Mouse (Mus musculus): ENCODE measurements around the gene Dad1. TPM values are rescaled to one million over a fixed set of nuclear protein-coding genes. Genes with fewer than 3 reads are reported as not detected.

Gene Dad1
- 391 and 448 TPM in 2 replicates for polyA plus RNA-seq (2015; fragmentation: Nextera tagmentation; extraction: Ambion mirVana)

DNA sequence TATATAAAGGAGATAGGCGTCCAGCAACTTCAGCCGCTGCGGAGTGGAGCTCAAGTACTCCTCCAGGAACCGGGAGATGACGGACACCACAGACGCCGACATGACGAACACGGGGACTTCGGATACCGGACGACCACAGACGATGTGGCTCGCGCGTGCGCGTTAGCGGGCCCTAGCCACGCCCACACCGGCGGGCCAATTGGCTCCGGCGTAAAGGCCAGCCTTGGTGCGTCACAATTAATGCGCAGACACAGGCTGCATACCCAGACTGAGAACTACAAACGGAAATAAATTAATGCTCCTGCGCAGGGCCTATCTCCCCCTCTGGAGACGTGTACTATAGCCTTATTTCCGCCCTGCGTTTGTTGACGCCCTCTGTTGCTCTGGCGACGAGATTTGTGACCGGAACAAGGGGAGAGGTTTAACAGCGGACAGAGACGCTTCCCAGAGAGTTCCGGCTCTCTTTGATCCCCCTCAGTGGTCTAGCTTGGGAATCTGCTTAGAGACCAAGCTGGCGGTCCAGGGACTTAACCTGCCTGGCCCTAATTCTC is at the start of gene Dad1, which contains the start of gene Abhd4:
TSS of gene Dad1 (minus strand) at position 364 of the 551 bp plus-strand sequence.
TSS of gene Abhd4 (plus strand) at position 448 of the 551 bp plus-strand sequence.
- Histone ChIP-seq H3K36me3 (ENCODE audit: control insufficient read depth, insufficient read depth, low read length) (no peaks in the 10 kb centered on the region), H3K4me1 (ENCODE audit: control insufficient read depth, insufficient read depth, low read length) (peaks cover 33% of the 10 kb centered on the region), H3K4me2 (ENCODE audit: low read depth, low read length) (peak within 1 kb of the TSS; percentile 85), H3K27me3 (ENCODE audit: control insufficient read depth, insufficient read depth, low read length) (no peaks in the 10 kb centered on the region), H3K9me3 (replicated peaks; ENCODE audit: control insufficient read depth, low read length) (no peaks in the 10 kb centered on the region), H3K9ac (ENCODE audit: low read length) (peak within 1 kb of the TSS; percentile 89), H3K27ac (ENCODE audit: low read length) (peak within 1 kb of the TSS; percentile 93), H3K4me3 (replicated peaks; ENCODE audit: low read length) (peak within 1 kb of the TSS; percentile 92)
- WGBS: under 1% methylated on average over 39 of the region's 39 CpGs
- ATAC-seq (ENCODE audit: insufficient read depth, low FRiP score): peak; percentile 99

DNA sequence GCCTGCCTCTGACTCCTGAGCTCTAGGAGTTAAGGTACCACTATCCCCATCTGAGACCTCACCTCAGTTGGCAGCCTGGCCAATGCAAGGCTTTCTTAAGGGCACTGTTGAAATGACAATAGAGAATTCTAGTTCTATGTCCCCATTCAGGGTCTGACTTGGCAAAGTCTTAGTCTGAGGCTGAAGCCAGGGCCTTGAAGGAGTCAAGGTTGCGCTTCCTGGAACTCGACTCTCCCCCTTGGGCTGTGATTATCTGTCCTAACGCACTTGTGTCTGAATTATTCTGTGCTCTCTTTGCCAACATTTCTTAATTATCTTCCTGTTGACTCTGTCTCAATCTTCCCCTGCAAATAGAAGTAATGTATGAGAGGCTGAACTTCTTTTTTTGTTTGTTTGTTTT is 46.8 kb upstream of the Dad1 start:
- Histone ChIP-seq H3K36me3 (ENCODE audit: control insufficient read depth, insufficient read depth, low read length) (no peaks in the 10 kb centered on the region), H3K27ac (ENCODE audit: low read length) (no peak overlapping the region), H3K9me3 (replicated peaks; ENCODE audit: control insufficient read depth, low read length) (no peaks in the 10 kb centered on the region), H3K27me3 (ENCODE audit: control insufficient read depth, insufficient read depth, low read length) (no peaks in the 10 kb centered on the region), H3K4me1 (ENCODE audit: control insufficient read depth, insufficient read depth, low read length) (no peaks in the 10 kb centered on the region), H3K9ac (ENCODE audit: low read length) (no peak overlapping the region), H3K4me3 (replicated peaks; ENCODE audit: low read length) (no peak overlapping the region), H3K4me2 (ENCODE audit: low read depth, low read length) (no peak overlapping the region)
- WGBS: 88% methylated on average over 3 of the region's 3 CpGs
- ATAC-seq (ENCODE audit: insufficient read depth, low FRiP score): no peak

DNA sequence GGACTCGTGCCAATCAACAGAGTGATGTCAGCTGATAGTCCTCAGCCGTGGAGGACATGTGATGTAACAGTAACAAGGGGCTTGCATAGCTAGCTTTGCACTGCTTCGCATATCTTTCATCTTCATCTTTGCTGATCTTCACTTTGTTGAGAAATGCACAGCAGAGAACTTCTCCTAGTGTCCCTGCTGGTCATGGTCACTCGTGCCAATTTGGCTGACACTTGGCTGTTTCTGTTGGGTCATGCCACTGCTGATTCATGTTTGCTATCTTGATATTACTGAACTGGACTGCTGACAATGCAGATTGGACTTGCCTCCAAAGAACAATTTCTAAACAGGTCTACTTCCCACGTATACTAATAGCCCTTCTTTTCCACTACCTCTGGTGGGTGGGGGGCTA is 46.2 kb upstream of the Dad1 start:
- H3K9ac ChIP-seq (ENCODE audit: low read length): no peak overlapping the region
- H3K27ac ChIP-seq (ENCODE audit: low read length): no peak overlapping the region
- H3K4me1 ChIP-seq (ENCODE audit: control insufficient read depth, insufficient read depth, low read length): no peaks in the 10 kb centered on the region
- H3K27me3 ChIP-seq (ENCODE audit: control insufficient read depth, insufficient read depth, low read length): no peaks in the 10 kb centered on the region
- ATAC-seq (ENCODE audit: insufficient read depth, low FRiP score): no peak
- H3K4me3 ChIP-seq (replicated peaks; ENCODE audit: low read length): no peak overlapping the region
- H3K4me2 ChIP-seq (ENCODE audit: low read depth, low read length): no peak overlapping the region
- no peaks in the 10 kb centered on the region for H3K36me3 ChIP-seq (ENCODE audit: control insufficient read depth, insufficient read depth, low read length)
- no peaks in the 10 kb centered on the region for H3K9me3 ChIP-seq (replicated peaks; ENCODE audit: control insufficient read depth, low read length)
- 77% methylated on average over 5 of the region's 5 CpGs for WGBS

DNA sequence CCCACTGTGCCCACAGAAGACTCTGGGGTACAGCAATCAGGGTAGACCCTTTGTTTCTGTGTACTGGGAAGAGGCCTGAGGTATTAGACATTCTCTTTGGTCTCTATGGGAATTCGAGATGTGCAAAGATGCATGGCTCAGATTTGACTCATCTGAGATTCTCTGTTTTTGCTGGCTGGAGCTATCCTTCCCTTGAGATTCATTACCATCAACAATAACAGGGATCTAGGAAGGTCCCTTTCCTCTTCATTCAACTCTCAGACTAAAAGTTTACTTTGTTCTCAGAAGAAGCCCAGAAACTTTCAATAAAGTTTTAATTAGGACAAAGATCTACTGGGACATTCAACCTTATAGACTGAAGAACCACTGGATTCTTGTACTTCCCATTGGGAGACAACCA is 30.9 kb upstream of the Dad1 start, which contains the start of gene Olfr49:
TSS of gene Olfr49 (minus strand) at position 101 of the 400 bp plus-strand sequence.
- H3K4me2 ChIP-seq (ENCODE audit: low read depth, low read length): no peak within 1 kb of the TSS
- 76% methylated on average over 1 of the region's 1 CpGs for WGBS
- no peak within 1 kb of the TSS for H3K27ac ChIP-seq (ENCODE audit: low read length)
- H3K9ac ChIP-seq (ENCODE audit: low read length): no peak within 1 kb of the TSS
- no peaks in the 10 kb centered on the region for H3K9me3 ChIP-seq (replicated peaks; ENCODE audit: control insufficient read depth, low read length)
- no peak within 1 kb of the TSS for H3K4me3 ChIP-seq (replicated peaks; ENCODE audit: low read length)
- no peak for ATAC-seq (ENCODE audit: insufficient read depth, low FRiP score)
- no peaks in the 10 kb centered on the region for H3K4me1 ChIP-seq (ENCODE audit: control insufficient read depth, insufficient read depth, low read length)
- H3K36me3 ChIP-seq (ENCODE audit: control insufficient read depth, insufficient read depth, low read length): no peaks in the 10 kb centered on the region
- no peaks in the 10 kb centered on the region for H3K27me3 ChIP-seq (ENCODE audit: control insufficient read depth, insufficient read depth, low read length)

DNA sequence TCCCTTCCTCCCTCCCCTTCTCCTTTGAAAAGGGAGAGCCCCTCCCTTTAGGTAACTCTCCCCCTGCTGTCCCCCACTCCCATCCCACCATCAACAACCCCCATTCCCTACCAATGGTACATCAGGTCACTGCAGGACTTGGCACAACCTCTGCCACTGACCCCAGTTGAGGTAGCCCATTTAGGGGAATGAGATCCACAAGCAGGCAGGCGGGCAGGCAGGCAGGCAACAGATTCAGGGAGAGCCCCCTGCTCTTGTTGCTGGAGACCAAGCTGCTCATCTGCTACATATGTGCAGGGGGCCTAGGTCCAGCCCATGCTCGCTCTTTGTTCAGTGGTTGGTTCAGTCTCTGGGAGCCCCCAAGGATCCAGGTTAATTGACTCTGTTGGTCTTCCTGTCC is 22.5 kb upstream of the Dad1 start:
- no peaks in the 10 kb centered on the region for H3K27me3 ChIP-seq (ENCODE audit: control insufficient read depth, insufficient read depth, low read length)
- ATAC-seq (ENCODE audit: insufficient read depth, low FRiP score): no peak
- H3K4me1 ChIP-seq (ENCODE audit: control insufficient read depth, insufficient read depth, low read length): no peaks in the 10 kb centered on the region
- H3K9ac ChIP-seq (ENCODE audit: low read length): no peak overlapping the region
- H3K36me3 ChIP-seq (ENCODE audit: control insufficient read depth, insufficient read depth, low read length): no peaks in the 10 kb centered on the region
- 84% methylated on average over 2 of the region's 2 CpGs for WGBS
- no peak overlapping the region for H3K4me3 ChIP-seq (replicated peaks; ENCODE audit: low read length)
- no peaks in the 10 kb centered on the region for H3K9me3 ChIP-seq (replicated peaks; ENCODE audit: control insufficient read depth, low read length)
- no peak overlapping the region for H3K27ac ChIP-seq (ENCODE audit: low read length)
- H3K4me2 ChIP-seq (ENCODE audit: low read depth, low read length): no peak overlapping the region

DNA sequence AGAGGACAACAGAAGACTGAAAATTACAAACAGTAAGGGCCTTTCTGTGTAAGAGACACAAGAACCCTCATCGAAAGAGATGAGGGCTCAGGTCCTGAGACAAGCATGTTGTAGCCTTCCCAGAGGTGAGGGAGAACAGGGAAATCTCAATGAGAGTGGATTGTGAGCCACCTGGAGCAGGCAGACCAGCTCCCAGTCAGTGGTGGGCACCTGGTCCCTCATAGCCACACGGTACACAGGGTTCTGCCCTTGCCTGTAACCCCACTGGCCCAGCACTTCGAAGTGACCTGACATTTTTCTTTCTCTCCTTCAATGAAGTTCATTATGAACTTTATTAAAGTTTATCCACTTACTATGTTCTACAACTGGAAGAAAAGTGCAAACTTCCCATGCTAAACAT is 18.8 kb upstream of the Dad1 start:
- WGBS: 80% methylated on average over 3 of the region's 3 CpGs
- Histone ChIP-seq H3K4me1 (ENCODE audit: control insufficient read depth, insufficient read depth, low read length) (no peaks in the 10 kb centered on the region), H3K27me3 (ENCODE audit: control insufficient read depth, insufficient read depth, low read length) (no peaks in the 10 kb centered on the region), H3K36me3 (ENCODE audit: control insufficient read depth, insufficient read depth, low read length) (0 out of 2 replicates have a peak, but pooled peaks cover 4% of the 10 kb centered on the region), H3K4me3 (replicated peaks; ENCODE audit: low read length) (no peak overlapping the region), H3K9me3 (replicated peaks; ENCODE audit: control insufficient read depth, low read length) (no peaks in the 10 kb centered on the region), H3K27ac (ENCODE audit: low read length) (no peak overlapping the region), H3K4me2 (ENCODE audit: low read depth, low read length) (no peak overlapping the region), H3K9ac (ENCODE audit: low read length) (no peak overlapping the region)
- no peak for ATAC-seq (ENCODE audit: insufficient read depth, low FRiP score)

DNA sequence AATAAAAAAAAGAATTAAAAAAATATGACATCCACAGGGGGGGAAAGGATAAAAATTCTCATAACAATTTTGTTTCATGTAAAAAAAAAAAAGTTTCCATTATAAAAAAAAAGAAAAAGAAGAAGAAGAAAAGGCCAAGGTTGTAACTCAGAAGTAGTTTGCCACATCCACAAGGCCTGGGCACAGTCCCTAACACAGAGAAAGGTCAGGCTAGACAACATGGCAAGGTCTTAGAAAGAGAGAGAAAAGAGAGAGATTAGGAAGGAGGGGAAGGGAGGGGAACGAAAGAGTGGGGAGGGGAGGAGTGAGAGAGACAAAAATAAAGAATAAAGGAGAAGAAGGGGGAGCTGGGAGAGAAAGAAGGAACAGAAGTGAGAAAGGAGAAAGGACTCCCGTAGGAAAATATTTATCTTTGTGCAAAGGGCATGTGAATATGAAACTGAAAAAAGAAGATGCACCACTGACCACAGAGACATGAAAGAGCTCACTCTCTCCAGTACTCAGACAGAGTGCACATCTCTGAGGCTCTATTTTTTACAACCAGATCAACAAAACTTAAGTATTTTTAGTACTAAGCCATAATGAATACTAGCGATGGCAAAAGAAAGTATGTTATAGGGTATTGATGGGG is 18.2 kb upstream of the Dad1 start:
- ATAC-seq (ENCODE audit: insufficient read depth, low FRiP score): no peak
- H3K4me1 ChIP-seq (ENCODE audit: control insufficient read depth, insufficient read depth, low read length): no peaks in the 10 kb centered on the region
- no peak overlapping the region for H3K4me3 ChIP-seq (replicated peaks; ENCODE audit: low read length)
- H3K4me2 ChIP-seq (ENCODE audit: low read depth, low read length): no peak overlapping the region
- WGBS: 82% methylated on average over 3 of the region's 3 CpGs
- H3K36me3 ChIP-seq (ENCODE audit: control insufficient read depth, insufficient read depth, low read length): 0 out of 2 replicates have a peak, but pooled peaks cover 4% of the 10 kb centered on the region
- no peak overlapping the region for H3K9ac ChIP-seq (ENCODE audit: low read length)
- no peaks in the 10 kb centered on the region for H3K27me3 ChIP-seq (ENCODE audit: control insufficient read depth, insufficient read depth, low read length)
- H3K9me3 ChIP-seq (replicated peaks; ENCODE audit: control insufficient read depth, low read length): no peaks in the 10 kb centered on the region
- no peak overlapping the region for H3K27ac ChIP-seq (ENCODE audit: low read length)

DNA sequence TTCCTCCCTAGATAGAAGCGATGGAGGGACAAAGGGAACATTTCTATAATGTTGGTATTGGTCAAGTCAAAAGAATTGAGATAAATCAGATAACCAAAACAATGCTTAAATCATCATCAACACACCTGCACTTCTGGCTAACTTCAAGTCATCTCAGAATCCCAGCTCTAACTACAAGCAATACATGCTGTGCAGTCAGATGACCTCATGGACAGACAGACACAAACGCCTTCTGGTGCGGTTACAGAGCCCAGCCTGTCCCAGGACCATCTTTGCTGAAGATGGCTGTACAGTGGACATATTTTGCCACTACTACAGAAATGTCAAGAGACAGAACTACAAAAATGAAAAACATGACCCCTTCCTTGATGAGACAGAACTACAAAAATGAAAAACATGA is 16.5 kb upstream of the Dad1 start:
- no peak for ATAC-seq (ENCODE audit: insufficient read depth, low FRiP score)
- Histone ChIP-seq H3K4me3 (replicated peaks; ENCODE audit: low read length) (no peak overlapping the region), H3K27ac (ENCODE audit: low read length) (no peak overlapping the region), H3K9me3 (replicated peaks; ENCODE audit: control insufficient read depth, low read length) (no peaks in the 10 kb centered on the region), H3K9ac (ENCODE audit: low read length) (no peak overlapping the region), H3K4me2 (ENCODE audit: low read depth, low read length) (no peak overlapping the region), H3K36me3 (ENCODE audit: control insufficient read depth, insufficient read depth, low read length) (0 out of 2 replicates have a peak, but pooled peaks cover 4% of the 10 kb centered on the region), H3K27me3 (ENCODE audit: control insufficient read depth, insufficient read depth, low read length) (no peaks in the 10 kb centered on the region), H3K4me1 (ENCODE audit: control insufficient read depth, insufficient read depth, low read length) (no peaks in the 10 kb centered on the region)
- 81% methylated on average over 3 of the region's 3 CpGs for WGBS

DNA sequence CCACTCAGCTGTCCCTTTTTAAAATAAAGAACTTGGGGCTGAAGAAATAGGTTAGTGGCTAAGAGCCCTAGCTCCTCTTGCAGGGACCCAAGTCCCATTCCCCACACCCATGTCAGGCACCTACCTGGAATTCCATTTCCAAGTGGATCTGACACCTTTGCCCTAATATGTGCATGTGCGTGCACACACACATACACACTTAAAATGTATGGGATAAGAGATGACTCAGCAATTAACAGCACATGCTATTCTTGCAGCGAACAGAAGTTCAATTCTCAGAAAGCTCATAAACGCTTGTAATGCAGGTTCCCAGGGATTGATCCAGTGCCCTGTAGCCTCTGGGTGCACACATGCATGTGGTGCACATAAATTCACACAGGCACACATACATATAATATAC is 15.7 kb upstream of the Dad1 start:
- Histone ChIP-seq H3K4me1 (ENCODE audit: control insufficient read depth, insufficient read depth, low read length) (no peaks in the 10 kb centered on the region), H3K4me3 (replicated peaks; ENCODE audit: low read length) (no peak overlapping the region), H3K4me2 (ENCODE audit: low read depth, low read length) (no peak overlapping the region), H3K36me3 (ENCODE audit: control insufficient read depth, insufficient read depth, low read length) (0 out of 2 replicates have a peak, but pooled peaks cover 4% of the 10 kb centered on the region), H3K9ac (ENCODE audit: low read length) (no peak overlapping the region), H3K27me3 (ENCODE audit: control insufficient read depth, insufficient read depth, low read length) (no peaks in the 10 kb centered on the region), H3K27ac (ENCODE audit: low read length) (no peak overlapping the region), H3K9me3 (replicated peaks; ENCODE audit: control insufficient read depth, low read length) (no peaks in the 10 kb centered on the region)
- WGBS: 88% methylated on average over 3 of the region's 3 CpGs
- ATAC-seq (ENCODE audit: insufficient read depth, low FRiP score): no peak
